Mouse (Mus musculus) CH12.LX (cell line): Measurements from ENCODE around the gene Bysl. TPM values are rescaled to one million over a fixed set of nuclear protein-coding genes. Genes with fewer than 3 reads are reported as not detected.

Source experiments
- DNase-seq: peaks from one replicate; pipeline ENCODE4 v3.0.0-alpha.2; 2013; ENCODE audit errors: extremely low read depth
- H3K27ac ChIP-seq: 2 replicates; pipeline ENCODE4 v1.5.1; 2012; ENCODE audit warnings: low read depth, mild to moderate bottlenecking, control low read depth, moderate library complexity; ENCODE audit not compliant: insufficient read depth
- H3K27me3 ChIP-seq: replicated peaks from 2 replicates; pipeline ENCODE3; 2012; ENCODE audit warnings: inconsistent platforms
- H3K36me3 ChIP-seq, 2 experiments: replicated peaks in 1 of 2; 2 replicates each; pipeline versions ENCODE3 to v1.6.1; 2012; ENCODE audit warnings: inconsistent platforms in 1 of 2, low read length in 1 of 2, mild to moderate bottlenecking in 1 of 2, mixed read lengths in 1 of 2, moderate library complexity in 1 of 2; ENCODE audit not compliant: control insufficient read depth in 1 of 2, insufficient read depth in 1 of 2
- H3K4me1 ChIP-seq, 2 experiments: 2 replicates each; pipeline ENCODE4 v1.6.1; 2012; ENCODE audit warnings: inconsistent platforms in 1 of 2, moderate library complexity in 1 of 2; ENCODE audit not compliant: insufficient read depth in 2 of 2, control insufficient read depth in 1 of 2
- H3K4me2 ChIP-seq: 2 replicates; pipeline ENCODE4 v1.6.1; 2012; ENCODE audit warnings: low read depth, mild to moderate bottlenecking, control low read depth; ENCODE audit not compliant: poor library complexity, insufficient read depth, severe bottlenecking
- H3K4me3 ChIP-seq, 3 experiments: fragments of 150-350 bp in 1 of 3; sonication (generic) in 1 of 3; replicated peaks in 1 of 3; 2 replicates each; pipeline versions ENCODE3 to v1.5.1; 2011 to 2012; ENCODE audit warnings: low read depth in 2 of 3, low read length in 2 of 3, mild to moderate bottlenecking in 2 of 3, moderate library complexity in 2 of 3, control low read depth in 1 of 3, improper control_type of control experiment in 1 of 3, inconsistent platforms in 1 of 3, mixed read lengths in 1 of 3; ENCODE audit not compliant: poor library complexity in 1 of 3
- H3K79me2 ChIP-seq: replicated peaks from 2 replicates; pipeline ENCODE4 v1.6.1; 2012; ENCODE audit warnings: mild to moderate bottlenecking, moderate library complexity; ENCODE audit not compliant: control insufficient read depth, poor library complexity, insufficient read depth, severe bottlenecking; ENCODE audit errors: extremely low read depth
- H3K9ac ChIP-seq: 2 replicates; pipeline ENCODE4 v1.6.1; 2012; ENCODE audit warnings: low read depth, mild to moderate bottlenecking, control low read depth, moderate library complexity; ENCODE audit not compliant: insufficient read depth
- H3K9me3 ChIP-seq: replicated peaks from 2 replicates; pipeline ENCODE3; 2012; ENCODE audit warnings: low read length, inconsistent platforms, mixed read lengths
- BHLHE40 ChIP-seq: IDR thresholded peaks from 2 replicates; pipeline ENCODE4 v1.6.1; 2011; ENCODE audit warnings: mild to moderate bottlenecking, low read depth, low read length, improper control_type of control experiment
- CHD1 ChIP-seq: IDR thresholded peaks from 2 replicates; pipeline ENCODE4 v1.6.1; 2012; ENCODE audit warnings: low read depth, low read length, improper control_type of control experiment, inconsistent platforms
- CHD2 ChIP-seq: IDR thresholded peaks from 2 replicates; pipeline ENCODE4 v1.6.1; 2011; ENCODE audit warnings: low read length, improper control_type of control experiment
- CTCF ChIP-seq, 2 experiments: IDR thresholded peaks in 1 of 2; conservative IDR thresholded peaks in 1 of 2; 2 replicates each; pipeline ENCODE4 v1.5.1; 2011 to 2012; ENCODE audit warnings: low read depth in 2 of 2, low read length in 2 of 2, improper control_type of control experiment in 1 of 2, inconsistent platforms in 1 of 2, mild to moderate bottlenecking in 1 of 2, moderate library complexity in 1 of 2
- ELF1 ChIP-seq: IDR thresholded peaks from 2 replicates; pipeline ENCODE4 v1.6.1; 2014; ENCODE audit warnings: low read depth, mild to moderate bottlenecking, inconsistent platforms, low read length, improper control_type of control experiment
- GABPA ChIP-seq: IDR thresholded peaks from 2 replicates; pipeline ENCODE4 v1.6.1; 2012; ENCODE audit warnings: low read depth, low read length, improper control_type of control experiment, inconsistent platforms; ENCODE audit not compliant: insufficient replicate concordance
- HCFC1 ChIP-seq: IDR thresholded peaks from 2 replicates; pipeline ENCODE4 v1.6.1; 2012; ENCODE audit warnings: low read depth, mild to moderate bottlenecking, inconsistent platforms, low read length, improper control_type of control experiment
- JUND ChIP-seq: conservative IDR thresholded peaks from 2 replicates; pipeline ENCODE4 v1.6.1; 2011; ENCODE audit warnings: low read depth, low read length, improper control_type of control experiment
- KAT2A ChIP-seq: IDR thresholded peaks from 2 replicates; pipeline ENCODE4 v1.6.1; 2012; ENCODE audit warnings: low read length, improper control_type of control experiment, inconsistent platforms; ENCODE audit not compliant: insufficient replicate concordance
- MAFK ChIP-seq: IDR thresholded peaks from 2 replicates; pipeline ENCODE4 v1.6.1; 2011; ENCODE audit warnings: low read length, improper control_type of control experiment; ENCODE audit not compliant: insufficient replicate concordance
- MYC ChIP-seq: IDR thresholded peaks from 2 replicates; pipeline ENCODE4 v1.6.1; 2011; ENCODE audit warnings: low read depth, mild to moderate bottlenecking, improper control_type of control experiment, low read length
- NELFE ChIP-seq: IDR thresholded peaks from 2 replicates; pipeline ENCODE4 v1.6.1; 2011; ENCODE audit warnings: low read depth, low read length, improper control_type of control experiment
- NRF1 ChIP-seq: IDR thresholded peaks from 2 replicates; pipeline ENCODE4 v1.6.1; 2014; ENCODE audit warnings: low read depth, mild to moderate bottlenecking, inconsistent platforms, low read length, improper control_type of control experiment, moderate library complexity
- PAX5 ChIP-seq: IDR thresholded peaks from 2 replicates; pipeline ENCODE4 v1.6.1; 2012; ENCODE audit warnings: low read length, inconsistent platforms, mixed read lengths
- POLR2AphosphoS2 ChIP-seq: IDR thresholded peaks from 2 replicates; pipeline ENCODE4 v1.6.1; 2011; ENCODE audit warnings: low read depth, low read length, improper control_type of control experiment
- SMC3 ChIP-seq: IDR thresholded peaks from 2 replicates; pipeline ENCODE4 v1.6.1; 2011; ENCODE audit warnings: low read depth, low read length, improper control_type of control experiment
- TBP ChIP-seq: conservative IDR thresholded peaks from 2 replicates; pipeline ENCODE4 v1.6.1; 2011; ENCODE audit warnings: low read depth, low read length, improper control_type of control experiment
- UBTF ChIP-seq: IDR thresholded peaks from 2 replicates; pipeline ENCODE4 v1.6.1; 2012; ENCODE audit warnings: low read depth, mild to moderate bottlenecking, inconsistent platforms, low read length, improper control_type of control experiment, moderate library complexity
- USF1 ChIP-seq: IDR thresholded peaks from 2 replicates; pipeline ENCODE4 v1.6.1; 2014; ENCODE audit warnings: low read depth, mild to moderate bottlenecking, inconsistent platforms, low read length, improper control_type of control experiment
- USF2 ChIP-seq: conservative IDR thresholded peaks from 2 replicates; pipeline ENCODE4 v1.6.1; 2011; ENCODE audit warnings: low read depth, low read length, improper control_type of control experiment
- ZKSCAN1 ChIP-seq: IDR thresholded peaks from 2 replicates; pipeline ENCODE4 v1.6.1; 2012; ENCODE audit warnings: low read depth, inconsistent platforms, low read length, improper control_type of control experiment, borderline replicate concordance
- dilution Hi-C: fragments of 300-500 bp; cut with MboI; formaldehyde crosslinking; loops from 2 replicates; pipeline ENCODE4 v1.14.3; 2020; ENCODE audit warnings: low sequenced_read_pairs; ENCODE audit not compliant: extremely low pct_unique_long_range_greater_than_20kb, extremely low pct_ligation_motif_present
- in situ Hi-C: fragments of 300-500 bp; cut with MboI; formaldehyde crosslinking; loops from 3 replicates; pipeline ENCODE4 v1.14.3; 2019; ENCODE audit warnings: low sequenced_read_pairs, low pct_ligation_motif_present, low pct_unique_long_range_greater_than_20kb, mixed read lengths
- polyA plus RNA-seq: library from polyadenylated mRNA; unstranded; fragments of >175 nt; gene quantifications from 2 replicates; pipeline ENCODE4 v1.2.1, GENCODE M21; 2012; ENCODE audit warnings: low read depth; ENCODE audit not compliant: insufficient read length
- total RNA-seq, 2 experiments: library from RNA; depleted of rRNA; stranded (reverse); fragments of 300-350 nt in 1 of 2; fragments of >200 nt in 1 of 2; gene quantifications; 2 replicates each; pipeline ENCODE4 v1.2.3; 2012 to 2014

Bysl gene
- total and polyA plus RNA-seq, 3 experiments: 24.0 to 60.5 (median 28.0) TPM

- peaks cover 10% of the 10 kb centered on the region; the same call in 1 of the 2 replicates for H3K79me2 ChIP-seq
- no peaks in the 10 kb centered on the region for H3K9me3 ChIP-seq
- DNase-seq: no peak
- H3K4me2 ChIP-seq: no peak overlapping the region
- dilution Hi-C loops (no loop called here), in situ Hi-C loops (no loop called here)
- H3K4me1 ChIP-seq: peaks cover 11 to 39% of the 10 kb centered on the region in 2 experiments
- no peak overlapping the region for H3K27ac ChIP-seq
- TF ChIP-seq USF2 (no peak), CHD1 (no peak)
- H3K27me3 ChIP-seq: peaks cover 1% of the 10 kb centered on the region
- H3K36me3 ChIP-seq: peaks cover 24 to 48% of the 10 kb centered on the region in 2 experiments
- H3K9ac ChIP-seq: no peak overlapping the region
- no peak overlapping the region for H3K4me3 ChIP-seq
Measured at GRCm38 (mm10) chr17:47595248-47596161, 15.8 kb downstream of the Bysl start.

- H3K4me2 ChIP-seq: peak overlapping the region; percentile 82
- in situ Hi-C loops: no loop called here
- peaks cover 1% of the 10 kb centered on the region for H3K27me3 ChIP-seq
- no peak overlapping the region for H3K4me3 ChIP-seq
- H3K79me2 ChIP-seq: peaks cover 10% of the 10 kb centered on the region; the same call in 1 of the 2 replicates
- peaks cover 21 to 42% of the 10 kb centered on the region in 2 experiments for H3K36me3 ChIP-seq
- H3K4me1 ChIP-seq: peaks cover 11 to 37% of the 10 kb centered on the region in 2 experiments
- no peak for DNase-seq
- TF ChIP-seq CHD2 (no peak), CTCF (conservative IDR thresholded peaks at IDR 0.05 in 1 of 2, IDR thresholded peaks at IDR 0.05 in 1 of 2; ENCODE audit: low read depth in 2 of 2, low read length in 2 of 2) (no peak), ZKSCAN1 (no peak), GABPA (no peak), BHLHE40 (no peak), KAT2A (no peak), UBTF (no peak), JUND (no peak), ELF1 (no peak), POLR2AphosphoS2 (no peak), SMC3 (no peak), MYC (no peak), CHD1 (no peak), TBP (no peak), HCFC1 (no peak), PAX5 (no peak), NELFE (no peak), USF1 (no peak), NRF1 (no peak), MAFK (no peak)
- TF ChIP-seq, all 38 proteins: peak for 0
- Histone ChIP-seq H3K27ac (no peak overlapping the region), H3K9me3 (no peaks in the 10 kb centered on the region), H3K9ac (no peak overlapping the region)
- dilution Hi-C loops: no loop called here
Measured at GRCm38 (mm10) chr17:47594969-47595247, 16.4 kb downstream of the Bysl start.
